In genomic region chrX:168977776-168978175, GRCm38 (mm10) we compare ENCODE assay signal across 18 mouse cellular contexts.
A peak's percentile ranks its signal among the peaks of the same experiment; 100 is the strongest.
DNase-seq lines count a peak whose midpoint lies in the region; ATAC-seq and TF ChIP-seq lines count a peak whose summit lies in the region.
"Had no signal": no experiment of that assay in that cellular context is flagged by ENCODE, and none has a peak within 500 bp of the region (broad histone marks: within the 10 kb centered on the region; RNA-seq: fewer than 3 reads in every experiment).

No protein-coding gene starts in this region.

- TF ChIP-seq CTCF in lung, embryonic 14.5 days (IDR thresholded peaks at IDR 0.05; ENCODE audit: low read depth): no peak
- no peak for TF ChIP-seq CTCF in lung, adult 2 months (IDR thresholded peaks at IDR 0.05; ENCODE audit: insufficient read depth, low read length)
- no peak for TF ChIP-seq CTCF in embryonic fibroblast, embryonic 13.5 days (IDR thresholded peaks at IDR 0.05; ENCODE audit: borderline replicate concordance, insufficient read depth, low read length)
- no peak for TF ChIP-seq CTCF in left cerebral cortex, adult 2 months (IDR thresholded peaks at IDR 0.05)

- no peaks in the 10 kb centered on the region for H3K27me3 ChIP-seq in lung, embryonic 14.5 days (ENCODE audit: insufficient read depth, low read length)
- H3K27me3 ChIP-seq: heart, embryonic 13.5 days had no signal

- no peak overlapping the region for H3K27ac ChIP-seq in lung, embryonic 14.5 days (ENCODE audit: low read depth)
- H3K27ac ChIP-seq in embryonic fibroblast, embryonic 13.5 days (ENCODE audit: insufficient read depth, low read length): peak overlapping the region; percentile 18; the same call in 1 of the 2 replicates
- no peak overlapping the region for H3K27ac ChIP-seq in left cerebral cortex, adult 2 months
- H3K27ac ChIP-seq: forebrain, embryonic 10.5 days; heart, embryonic 13.5 days; hindbrain, embryonic 13.5 days; limb, embryonic 12.5 days had no signal

- no peak for TF ChIP-seq POLR2A in lung, adult 2 months (IDR thresholded peaks at IDR 0.05; ENCODE audit: borderline replicate concordance, extremely low read depth, low read depth, low read length)
- TF ChIP-seq POLR2A in embryonic fibroblast, embryonic 13.5 days (IDR thresholded peaks at IDR 0.05; ENCODE audit: low read depth, low read length): no peak

- H3K9me3 ChIP-seq in lung, embryonic 14.5 days (ENCODE audit: low read depth, low read length): no peaks in the 10 kb centered on the region
- H3K9me3 ChIP-seq: forebrain, embryonic 10.5 days; G1E; heart, embryonic 13.5 days; hindbrain, embryonic 13.5 days; limb, embryonic 12.5 days had no signal

- H3K4me2 ChIP-seq in lung, embryonic 14.5 days: no peak overlapping the region
- H3K4me2 ChIP-seq: heart, embryonic 13.5 days; hindbrain, embryonic 13.5 days; limb, embryonic 12.5 days had no signal

- ATAC-seq in lung, embryonic 14.5 days (ENCODE audit: insufficient read depth): no peak
- ATAC-seq: intestine, postnatal 0 days had no signal

- no peak overlapping the region for H3K4me3 ChIP-seq in lung, embryonic 14.5 days (ENCODE audit: low read depth, low read length)
- H3K4me3 ChIP-seq in lung, adult 2 months (replicated peaks; ENCODE audit: extremely low read depth, low read depth, low read length): no peak overlapping the region
- no peak overlapping the region for H3K4me3 ChIP-seq in embryonic fibroblast, embryonic 13.5 days (ENCODE audit: insufficient read depth, low read length)
- no peak overlapping the region for H3K4me3 ChIP-seq in left cerebral cortex, adult 2 months
- H3K4me3 ChIP-seq: forebrain, embryonic 10.5 days; heart, embryonic 13.5 days; hindbrain, embryonic 13.5 days; limb, embryonic 12.5 days had no signal

- no peaks in the 10 kb centered on the region for H3K36me3 ChIP-seq in lung, embryonic 14.5 days (ENCODE audit: insufficient read depth)
- H3K36me3 ChIP-seq: forebrain, embryonic 10.5 days; G1E; heart, embryonic 13.5 days; hindbrain, embryonic 13.5 days; limb, embryonic 12.5 days had no signal

- peak; percentile 0 for DNase-seq in embryo, embryonic 10.5 days (ENCODE audit: low spot score)
- no peak for DNase-seq in embryo, embryonic 11 days
- DNase-seq in lung, embryonic 14.5 days: peak; percentile 44
- no peak for DNase-seq in lung, adult 2 months
- DNase-seq in mesoderm, embryonic 11.5 days (ENCODE audit: low read depth, low spot score): peak; percentile 9
- no peak for DNase-seq in frontal cortex, postnatal 36 days (ENCODE audit: low spot score in 2 of 2)
- no peak for DNase-seq in left cerebral cortex, adult 2 months (ENCODE audit: extremely low spot score in 1 of 2, low spot score in 2 of 2)
- DNase-seq: B cell, adult 2 months; cerebellum, adult 11-12 months; kidney, postnatal 4 days; retina, postnatal 1 day had no signal

- 55% methylated on average over 3 of the region's 3 CpGs for WGBS in lung, embryonic 14.5 days
- 56% methylated on average over 3 of the region's 3 CpGs for whole genome bisulfite sequencing in lung, adult 2 months

- H3K9ac ChIP-seq in lung, embryonic 14.5 days: no peak overlapping the region
- H3K9ac ChIP-seq: heart, embryonic 13.5 days; hindbrain, embryonic 13.5 days; limb, embryonic 12.5 days had no signal

- no peaks in the 10 kb centered on the region for H3K4me1 ChIP-seq in lung, embryonic 14.5 days (ENCODE audit: insufficient read depth)
- no peaks in the 10 kb centered on the region for H3K4me1 ChIP-seq in lung, adult 2 months (ENCODE audit: control insufficient read depth, insufficient read depth, low read length)
- H3K4me1 ChIP-seq in embryonic fibroblast, embryonic 13.5 days (ENCODE audit: control insufficient read depth, insufficient read depth, low read length): peaks cover 1% of the 10 kb centered on the region; the same call in 1 of the 2 replicates
- H3K4me1 ChIP-seq: forebrain, embryonic 10.5 days; hindbrain, embryonic 13.5 days; limb, embryonic 12.5 days had no signal

- intact Hi-C loops in left cerebral cortex, adult 2 months (cut with DNase I): no loop called here

Comparison
In these comparisons a context has a peak if more than half of its experiments do, and no peak if none do; other contexts are left out.
1. DNase-seq: peak in embryo, embryonic 10.5 days (single experiment), lung, embryonic 14.5 days (single experiment) and mesoderm, embryonic 11.5 days (single experiment); none in embryo, embryonic 11 days (single experiment), lung, adult 2 months (single experiment), frontal cortex, postnatal 36 days (0 of 2) and left cerebral cortex, adult 2 months (0 of 2).